Mouse (Mus musculus): ENCODE results near the gene Agbl2.
"Not testable (repeated sequence)": the region's sequence is repeated elsewhere in the genome, so short reads cannot be mapped to it uniquely, and the experiment has no call there.

Agbl2 gene

DNA sequence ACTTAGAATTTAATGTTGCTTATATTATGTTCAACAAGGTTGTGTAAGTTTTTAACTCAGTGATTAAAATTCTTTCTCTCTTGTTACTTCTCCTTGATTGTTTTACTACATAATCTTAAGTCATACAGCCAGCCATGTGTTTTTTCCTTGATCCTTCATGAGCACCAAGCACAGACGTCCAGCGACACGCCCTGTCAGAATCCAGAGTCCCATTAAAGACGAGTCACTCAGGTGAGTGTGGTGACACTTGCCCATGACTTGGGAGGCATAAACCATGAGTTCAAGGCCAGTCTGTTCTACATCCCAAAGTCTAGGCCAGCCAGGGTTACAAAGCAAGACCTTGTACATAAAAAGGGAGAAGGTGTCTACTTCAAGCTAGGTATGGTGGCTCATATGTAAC, 33.6 kb downstream of the Agbl2 start:
- DNase-seq (ENCODE audit: low spot score): no peak

DNA sequence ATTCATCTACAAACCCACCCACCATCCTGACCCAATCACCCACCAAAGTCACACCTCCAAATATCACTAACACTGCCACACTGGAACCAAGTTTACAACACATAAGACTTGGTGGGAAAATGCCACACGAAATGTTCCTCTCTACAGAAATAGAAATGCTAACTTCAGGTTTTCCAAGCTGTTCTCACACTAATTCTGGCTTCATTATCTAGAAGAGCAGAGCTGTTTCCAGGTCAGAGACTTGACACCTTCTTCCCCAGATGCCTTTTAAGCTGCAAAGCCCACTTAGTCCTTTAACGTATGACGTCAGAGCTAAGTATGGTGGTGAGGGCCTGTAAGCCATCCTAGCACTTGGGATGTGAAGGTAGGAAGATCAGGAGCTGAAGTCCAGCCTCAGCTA, 36.2 kb downstream of the Agbl2 start:
- DNase-seq (ENCODE audit: low spot score): no peak

DNA sequence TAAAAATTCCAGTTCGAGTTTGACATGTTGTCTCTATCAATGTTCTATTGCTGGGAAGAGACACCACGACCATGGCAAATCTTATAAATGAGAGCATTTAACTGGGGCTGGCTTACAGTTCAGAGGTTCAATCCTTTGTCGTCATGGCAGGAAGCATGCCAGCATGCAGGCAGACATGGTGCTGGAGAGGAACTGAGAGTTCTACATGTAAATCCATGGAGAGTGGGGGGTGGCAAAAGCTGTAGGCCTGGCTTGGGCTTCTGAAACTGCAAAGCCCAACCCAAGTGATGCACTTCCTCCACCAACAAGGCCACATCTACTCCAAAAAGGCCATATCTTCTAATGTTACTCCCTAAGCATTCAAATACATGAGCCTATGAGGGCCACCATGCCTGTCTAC, 38.4 kb downstream of the Agbl2 start:
- DNase-seq (ENCODE audit: low spot score): no peak

DNA sequence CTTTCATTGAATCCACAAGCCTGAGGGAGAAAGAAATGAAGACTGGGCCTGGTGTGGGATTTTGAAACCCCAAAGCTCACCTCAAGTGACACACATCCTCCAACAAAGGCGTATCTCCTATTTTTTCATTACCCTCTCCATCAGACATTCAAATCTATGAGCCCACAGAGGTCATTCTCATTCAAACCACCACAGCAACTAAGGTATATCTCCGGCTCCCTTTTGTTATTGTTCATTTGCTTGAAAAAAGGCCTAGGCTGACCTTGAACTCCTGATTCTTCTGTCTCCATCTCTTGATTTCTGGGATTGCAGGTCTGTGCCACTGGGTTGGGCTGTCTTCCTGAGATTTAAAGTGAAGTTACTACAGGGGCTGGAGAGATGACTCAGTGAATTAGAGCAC, 40.5 kb downstream of the Agbl2 start:
- no peak for DNase-seq (ENCODE audit: low spot score)

DNA sequence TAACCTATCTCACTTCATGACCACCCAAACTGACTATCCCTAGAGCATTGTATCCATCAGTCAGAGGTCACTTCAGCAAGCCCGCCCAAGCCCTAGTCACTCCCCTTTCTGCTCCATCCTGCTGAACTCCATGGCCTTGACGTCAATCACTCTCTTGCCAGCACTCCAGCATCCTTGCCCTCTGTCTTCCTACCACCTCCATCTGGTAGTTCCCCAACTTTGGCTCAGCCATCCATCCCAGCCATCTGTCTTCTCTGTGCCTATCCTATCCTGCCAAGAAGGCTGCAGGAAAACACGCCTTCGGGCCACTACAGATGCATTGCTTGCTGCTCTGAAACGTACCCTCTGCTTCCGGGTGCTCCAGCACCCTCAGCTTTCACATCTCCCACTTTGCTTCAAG, 41.3 kb downstream of the Agbl2 start:
- DNase-seq (ENCODE audit: low spot score): no peak

DNA sequence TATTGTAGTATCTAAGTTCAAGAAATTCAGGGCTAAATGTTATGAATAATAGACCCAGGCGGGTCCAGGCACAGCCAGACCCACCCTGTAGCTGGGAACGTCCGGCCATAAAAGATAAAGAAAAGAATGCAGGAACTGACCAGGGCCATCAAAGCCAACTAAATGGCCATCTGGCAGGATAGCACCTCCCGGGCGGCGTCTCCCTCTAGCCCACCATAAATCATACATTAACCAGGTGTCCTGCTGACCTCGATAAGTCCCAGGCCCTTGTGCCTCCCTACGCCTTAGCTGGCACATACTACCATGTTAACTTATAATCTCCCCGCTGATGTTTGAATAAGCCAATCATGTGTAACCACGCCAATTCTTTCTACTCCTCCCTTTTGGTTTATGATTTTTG, 42.0 kb downstream of the Agbl2 start:
- DNase-seq (ENCODE audit: low spot score): not testable (repeated sequence)

DNA sequence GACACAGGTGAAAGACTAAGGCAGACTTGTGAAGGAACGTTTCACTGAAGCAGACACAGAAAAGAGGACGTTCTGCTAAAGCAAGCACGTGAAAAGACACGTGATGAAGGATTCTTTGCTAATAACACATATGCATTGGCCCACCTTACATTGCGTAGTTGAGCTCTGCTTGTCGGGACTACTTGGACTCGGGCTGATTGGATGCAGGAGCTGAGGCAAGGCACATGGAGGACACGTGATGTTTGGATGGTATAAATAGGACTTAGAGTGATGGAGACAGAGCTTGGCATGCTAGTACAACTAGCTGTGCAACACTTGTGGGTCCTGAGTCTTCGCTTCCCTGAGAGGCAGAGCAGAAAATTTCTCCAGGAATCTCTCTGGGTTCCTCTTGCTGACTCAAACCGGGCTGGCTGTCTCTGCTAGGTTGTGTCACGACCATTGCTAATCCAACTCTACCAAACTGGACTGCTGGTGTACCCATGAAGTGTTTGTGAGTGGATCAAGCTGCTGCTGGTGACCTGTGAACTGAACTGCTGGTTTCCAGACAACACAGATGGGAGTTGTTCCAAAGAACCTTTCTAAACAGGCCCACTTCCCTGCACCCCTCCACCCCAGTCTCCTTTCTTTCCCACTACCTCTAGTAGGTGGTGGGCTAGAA, 43.1 kb downstream of the Agbl2 start:
- no peak for DNase-seq (ENCODE audit: low spot score)

DNA sequence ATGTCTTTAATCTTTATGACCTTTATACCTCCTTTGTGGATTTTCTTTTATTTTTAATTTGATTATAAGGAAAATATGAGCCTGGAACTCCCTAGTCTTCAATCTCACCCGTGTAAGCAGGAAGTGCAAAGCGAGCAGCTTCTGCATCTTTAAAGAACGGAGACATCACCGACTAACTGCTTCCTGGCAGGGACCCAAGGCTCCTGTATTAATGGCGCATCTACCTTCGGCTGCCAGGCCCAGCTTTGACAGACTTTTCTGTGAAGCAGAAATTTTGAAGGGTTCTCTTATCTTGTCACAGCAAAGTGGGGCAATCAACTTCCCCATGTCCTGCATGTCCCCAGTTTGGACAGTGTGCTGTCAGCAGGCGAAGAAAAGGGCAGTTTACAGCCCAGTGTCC, 46.2 kb downstream of the Agbl2 start:
- DNase-seq (ENCODE audit: low spot score): no peak

DNA sequence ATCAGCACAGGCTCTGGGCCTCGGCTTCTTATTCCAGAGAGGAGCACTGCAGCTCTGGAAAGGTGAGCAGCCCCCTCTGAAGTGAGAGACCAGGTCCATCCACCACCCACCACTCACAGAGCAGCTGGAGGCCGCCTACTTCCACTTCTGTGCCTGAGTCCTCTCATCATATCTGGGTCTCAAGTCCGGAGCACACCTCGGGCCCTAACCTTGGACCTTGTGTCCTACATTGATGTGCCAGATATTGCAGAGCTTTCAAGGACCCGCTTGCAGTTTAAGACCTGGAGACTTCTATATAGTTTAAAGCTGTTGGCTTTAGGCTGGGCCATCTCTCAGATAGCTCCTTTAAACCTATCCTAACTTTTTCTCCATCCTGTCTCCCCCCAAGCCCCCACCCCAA, 51.0 kb downstream of the Agbl2 start:
- no peak for DNase-seq (ENCODE audit: low spot score)

DNA sequence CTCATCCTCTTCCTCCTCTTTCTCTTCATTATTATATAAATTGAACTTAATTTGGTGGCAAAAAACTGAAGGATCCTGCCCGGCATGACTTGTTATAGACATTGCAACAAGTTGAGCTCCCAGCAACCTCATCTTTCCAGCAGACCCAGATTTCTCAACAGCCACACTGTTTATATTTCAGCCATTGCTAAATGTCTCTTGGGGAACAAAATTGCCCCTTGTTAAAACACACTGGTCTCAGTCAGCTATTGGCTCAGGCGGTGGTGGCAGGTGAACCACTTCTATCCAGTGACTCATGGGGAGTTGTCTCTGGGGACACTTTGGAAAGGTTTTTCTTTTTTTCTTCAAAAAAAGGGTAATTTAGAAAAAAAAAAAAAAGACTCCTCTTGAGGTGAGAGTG, 56.1 kb downstream of the Agbl2 start:
- DNase-seq (ENCODE audit: low spot score): no peak

DNA sequence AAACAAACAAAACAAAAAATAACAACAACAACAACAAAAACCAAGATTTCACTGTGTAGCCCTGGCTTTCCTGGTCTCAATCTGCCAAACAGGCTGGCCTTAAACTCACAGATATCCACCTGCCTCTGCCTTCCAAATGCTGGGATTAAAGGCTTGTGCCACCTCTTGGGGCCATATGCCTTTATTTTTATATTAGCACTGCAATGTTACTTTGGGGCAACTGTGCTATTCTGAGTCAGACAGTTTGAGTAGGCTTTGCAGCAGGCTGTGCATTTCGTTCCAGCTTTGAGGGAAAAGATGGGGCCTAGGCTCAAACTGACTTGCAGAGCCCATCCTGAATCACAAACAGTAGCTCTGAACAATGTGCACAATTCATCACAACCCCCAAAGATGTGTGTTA, 61.1 kb downstream of the Agbl2 start:
- DNase-seq (ENCODE audit: low spot score): no peak

DNA sequence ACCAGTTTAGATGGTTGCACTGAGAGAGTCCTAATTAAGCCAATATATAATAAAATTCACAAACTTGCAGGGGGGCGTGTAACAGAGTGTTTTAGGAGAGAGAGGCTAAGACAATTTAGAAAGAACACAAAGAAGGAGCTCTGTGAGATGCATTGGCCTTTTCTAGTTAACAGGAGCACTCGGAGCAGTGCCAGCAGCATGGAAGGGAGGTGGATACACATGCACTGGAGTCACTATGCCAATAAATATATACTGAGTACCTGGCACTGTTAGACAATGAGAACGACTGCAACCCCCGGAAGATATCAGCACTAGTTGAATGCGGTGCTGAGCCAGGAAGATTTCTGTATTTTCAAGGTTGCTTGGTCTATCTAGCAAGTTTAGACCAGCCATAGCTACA, 61.7 kb downstream of the Agbl2 start:
- no peak for DNase-seq (ENCODE audit: low spot score)

DNA sequence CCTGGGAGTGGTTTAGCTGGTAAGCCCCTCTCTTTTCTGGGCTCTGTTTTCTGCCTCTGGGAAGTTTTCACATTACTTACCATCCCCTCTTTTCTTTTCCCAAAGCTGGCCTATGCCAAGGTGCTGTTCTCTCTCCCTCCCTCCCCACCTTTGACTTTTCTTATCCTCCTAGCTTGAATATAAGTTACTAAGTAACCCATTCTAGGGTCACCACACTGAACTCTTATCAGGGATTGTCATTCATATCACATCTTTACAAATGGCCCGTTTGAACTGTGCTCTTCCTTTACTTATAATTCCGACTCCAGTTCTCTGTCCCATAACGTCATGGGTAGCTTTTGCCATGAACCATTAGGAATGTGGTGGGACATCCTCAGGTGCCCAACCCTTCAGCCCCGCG, 62.7 kb downstream of the Agbl2 start:
- DNase-seq (ENCODE audit: low spot score): no peak

DNA sequence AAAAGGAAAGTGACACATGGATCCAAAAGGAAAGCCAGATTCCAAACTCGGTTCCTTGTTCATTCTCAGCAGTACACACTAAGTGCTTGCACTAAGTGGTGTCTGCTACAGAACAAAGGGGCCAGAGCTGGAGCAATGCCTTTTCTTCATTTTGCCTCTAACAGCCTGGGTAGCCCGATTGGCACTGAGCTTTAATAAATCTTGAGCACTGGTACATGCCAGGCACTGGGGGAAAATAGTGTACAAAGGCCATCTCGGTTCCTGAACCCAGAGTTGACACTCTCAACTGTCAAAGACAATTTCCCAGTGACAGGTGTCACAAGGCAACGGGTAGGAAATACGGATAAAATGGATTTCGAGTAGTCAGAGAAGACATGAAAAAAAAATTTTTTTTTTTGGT, 63.6 kb downstream of the Agbl2 start:
- DNase-seq (ENCODE audit: low spot score): no peak

DNA sequence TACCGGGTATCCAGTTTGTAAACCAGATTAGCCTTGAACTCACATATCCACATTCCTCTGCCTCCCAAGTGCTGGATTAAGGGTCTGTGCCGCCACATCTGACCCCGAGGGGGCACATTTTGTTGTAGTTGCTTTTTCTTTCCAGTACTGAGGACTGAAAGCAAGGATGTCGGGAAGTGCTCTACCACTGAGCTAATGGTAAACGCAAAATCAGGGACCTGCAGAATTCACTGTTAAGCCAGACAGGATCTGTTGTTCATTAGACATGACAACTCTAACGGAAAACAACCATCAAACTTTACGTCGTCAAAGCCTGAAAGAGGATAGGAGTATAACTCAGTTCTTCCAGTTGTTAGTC, 64.0 kb downstream of the Agbl2 start:
- DNase-seq (ENCODE audit: low spot score): no peak

DNA sequence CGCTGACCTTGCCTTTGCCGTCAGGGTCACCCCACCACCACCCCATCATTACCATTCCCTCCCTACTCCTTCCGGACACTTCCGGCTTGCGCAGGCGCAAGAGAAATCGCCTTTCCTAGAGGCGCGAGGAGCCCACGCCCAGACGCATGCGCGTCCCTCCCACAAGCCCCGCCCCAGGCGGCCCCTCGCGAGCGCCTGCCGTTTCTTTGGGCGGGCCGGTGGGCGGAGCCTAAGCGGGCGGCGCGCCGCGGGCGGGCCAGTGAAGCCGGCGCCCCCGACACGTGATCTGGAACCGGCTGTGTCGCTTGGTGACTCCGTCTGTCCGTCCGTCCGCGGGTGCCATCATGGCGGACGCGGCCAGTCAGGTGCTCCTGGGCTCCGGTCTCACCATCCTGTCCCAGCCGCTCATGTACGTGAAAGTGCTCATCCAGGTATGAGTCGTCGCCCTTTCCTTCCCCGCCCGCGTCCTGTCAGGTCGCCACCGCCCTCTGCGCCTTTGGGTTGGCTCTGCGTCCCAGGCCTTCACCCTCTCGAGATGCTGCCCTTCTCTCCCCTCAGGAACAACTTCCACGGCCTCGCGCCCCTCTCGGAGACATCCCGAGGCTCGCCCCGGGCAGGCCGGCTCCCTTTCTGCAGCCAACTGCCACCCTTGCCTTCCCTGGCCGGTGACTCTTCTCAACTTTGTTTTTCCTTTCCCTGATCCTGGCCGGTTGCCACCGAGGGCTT, 64.6 kb downstream of the Agbl2 start, which contains the start of gene Mtch2:
TSS of gene Mtch2 (plus strand) at position 201 of the 726 bp plus-strand sequence.
- peak; percentile 98 for DNase-seq (ENCODE audit: low spot score)

DNA sequence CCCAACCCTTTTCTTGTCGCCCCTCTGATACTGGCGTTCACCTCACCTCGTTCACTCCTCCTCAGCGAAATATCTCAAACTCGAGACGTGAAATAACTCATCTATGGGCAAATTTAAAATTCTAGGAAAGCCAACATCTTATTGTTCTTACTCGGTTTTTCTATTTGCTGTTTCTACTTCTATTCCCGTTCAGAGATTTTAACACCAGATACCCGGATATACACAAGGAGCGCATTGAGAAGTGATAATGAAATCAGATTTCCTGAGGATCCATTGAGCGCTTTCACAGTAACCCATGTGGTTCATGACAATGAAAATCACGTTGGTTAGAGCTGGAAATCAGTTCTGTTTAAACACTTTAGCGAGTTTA, 65.1 kb downstream of the Agbl2 start:
- peak; percentile 48 for DNase-seq (ENCODE audit: low spot score)

DNA sequence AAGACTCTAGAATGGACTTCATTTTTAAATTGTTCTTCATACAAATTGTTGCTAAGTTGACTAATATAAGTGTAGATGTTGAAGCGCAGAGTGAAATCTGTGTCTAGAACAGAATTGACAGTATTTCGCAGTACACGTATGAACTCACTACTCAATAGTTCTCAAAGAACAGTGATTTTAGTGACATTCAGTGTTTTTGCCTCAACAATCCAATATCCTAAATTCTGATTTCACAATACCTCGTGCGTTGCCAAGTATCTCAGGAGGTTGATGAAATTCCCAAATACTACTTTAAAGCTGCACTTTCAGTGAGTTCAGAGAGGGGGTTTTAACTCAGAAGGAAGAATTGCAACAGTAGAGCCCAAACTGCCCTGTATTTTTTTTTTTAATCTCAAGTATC, 65.8 kb downstream of the Agbl2 start:
- DNase-seq (ENCODE audit: low spot score): no peak

DNA sequence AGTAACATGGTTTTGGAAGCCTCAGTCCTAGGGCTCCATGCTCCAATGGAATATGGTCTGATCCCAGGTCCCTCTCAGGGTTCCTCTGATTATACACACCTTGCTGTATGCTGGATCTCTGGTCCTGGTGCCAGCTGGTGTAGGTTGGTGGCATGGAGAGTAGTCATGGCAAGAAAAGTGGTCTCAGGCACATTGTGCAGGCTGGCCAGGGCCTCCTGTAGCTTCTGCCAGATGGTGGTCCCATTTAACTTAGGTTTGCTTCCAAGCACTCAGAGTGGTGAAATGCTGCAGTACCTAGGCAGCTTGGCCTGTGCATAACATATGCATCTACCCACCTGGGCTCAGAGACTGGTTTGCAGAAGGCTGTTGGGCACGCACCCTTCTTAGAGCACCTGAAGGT, 67.9 kb downstream of the Agbl2 start:
- DNase-seq (ENCODE audit: low spot score): no peak

DNA sequence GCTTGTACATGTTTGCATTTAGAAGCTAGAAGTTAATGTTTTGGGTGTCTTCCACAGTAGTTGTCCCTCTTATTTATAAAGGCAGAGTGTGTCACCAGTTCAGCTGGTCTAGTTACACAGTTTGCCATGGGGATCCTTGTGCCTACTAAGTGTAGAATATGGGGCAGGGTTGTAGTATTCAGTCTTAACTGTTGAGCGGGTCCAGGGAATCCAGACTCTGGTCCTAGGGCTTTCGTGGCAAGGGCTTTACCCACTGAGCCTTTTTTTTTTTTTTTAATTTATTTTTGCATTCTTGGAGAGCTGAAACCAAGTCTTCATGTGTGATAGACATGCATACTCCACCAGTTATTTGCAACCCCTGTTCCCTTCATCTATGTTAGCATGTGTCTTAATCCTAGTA, 79.0 kb downstream of the Agbl2 start:
- DNase-seq (ENCODE audit: low spot score): no peak

DNA sequence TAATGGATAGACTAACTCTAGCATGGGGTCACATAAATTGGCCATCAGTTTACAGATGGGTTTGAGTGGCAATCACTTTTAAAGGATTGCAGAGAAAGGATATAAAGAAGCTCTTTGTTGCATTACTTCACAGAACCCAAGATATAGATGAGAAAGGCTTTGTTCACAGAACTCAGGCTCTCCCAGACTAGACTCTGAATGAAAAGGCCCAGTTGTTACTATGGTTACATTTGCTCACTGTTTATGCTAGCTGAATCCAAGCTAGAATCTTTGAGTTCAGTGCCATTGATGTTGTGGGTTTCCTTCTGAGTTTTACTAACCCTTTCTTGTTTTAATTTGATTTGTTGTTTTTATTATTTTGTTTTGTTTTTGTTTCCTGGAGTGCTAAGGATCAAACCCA, 81.7 kb downstream of the Agbl2 start:
- peak; percentile 28 for DNase-seq (ENCODE audit: low spot score)

DNA sequence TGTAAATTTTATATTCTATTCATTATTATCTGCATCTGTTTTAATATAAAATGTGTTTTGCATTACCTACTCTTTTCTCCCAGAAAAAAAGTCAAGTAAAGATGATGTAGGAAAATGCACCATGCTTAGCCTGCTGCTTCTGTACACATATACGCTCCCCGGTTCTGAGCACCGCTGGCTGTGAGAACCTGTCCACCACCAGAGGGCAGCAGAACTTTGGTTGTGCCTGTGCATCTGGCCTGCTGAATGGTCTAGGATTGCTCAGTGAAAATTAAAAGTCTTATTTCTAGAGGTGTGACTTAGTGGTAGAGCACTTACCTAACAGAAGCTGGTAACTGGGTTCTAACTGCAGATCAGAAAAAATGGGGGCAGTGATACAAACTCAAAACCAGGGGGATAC, 84.0 kb downstream of the Agbl2 start:
- peak; percentile 87 for DNase-seq (ENCODE audit: low spot score)

DNA sequence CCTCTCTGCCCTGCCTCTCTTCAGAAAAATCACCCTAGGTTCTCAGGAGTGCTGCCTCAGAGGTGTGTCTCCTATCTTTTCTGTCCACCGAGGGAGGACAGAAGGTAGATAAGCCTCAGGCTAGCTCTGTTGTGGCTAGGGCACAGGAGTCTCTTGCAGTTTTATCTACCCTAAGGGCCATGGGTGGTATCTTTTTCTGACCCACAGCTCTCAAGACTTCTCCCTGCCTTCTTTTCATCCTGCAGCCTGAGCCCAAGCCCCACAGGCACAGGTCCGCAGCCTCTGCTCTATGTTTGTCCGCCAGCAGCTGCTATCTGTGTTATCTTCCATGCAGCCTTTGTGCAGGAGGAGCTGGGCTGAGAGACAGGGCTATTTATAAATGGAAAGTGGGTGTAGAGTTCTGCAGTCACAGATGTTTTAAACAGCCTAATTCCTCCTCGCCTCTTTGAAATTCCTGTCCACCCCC, 87.6 kb downstream of the Agbl2 start:
- no peak for DNase-seq (ENCODE audit: low spot score)
